Mouse (Mus musculus): ENCODE measurements around the gene Ipo4. TPM values are rescaled to one million over a fixed set of nuclear protein-coding genes. Genes with fewer than 3 reads are reported as not detected.

Ipo4 gene
- 69.0 TPM for polyA plus RNA-seq (2017; shearing (Covaris generic))

GRCm38 (mm10) chr14:55635523-55636007, at the start of gene Ipo4:
Ipo4 (minus strand) TSS chr14:55635957.

GRCm38 (mm10) chr14:55681160-55682117, 45.7 kb upstream of the Ipo4 start, which contains the start of gene Tinf2:
Tinf2 (minus strand) TSS chr14:55681820.

GRCm38 (mm10) chr14:55671833-55672740, 36.3 kb upstream of the Ipo4 start, which contains the start of the genes Gmpr2 and Nedd8:
Gmpr2 (plus strand) TSS chr14:55671941.
Nedd8 (minus strand) TSS chr14:55672124.

GRCm38 (mm10) chr14:55659960-55660573, 24.3 kb upstream of the Ipo4 start, which contains the start of gene Mdp1:
Mdp1 (minus strand) TSS chr14:55660508.

DNA sequence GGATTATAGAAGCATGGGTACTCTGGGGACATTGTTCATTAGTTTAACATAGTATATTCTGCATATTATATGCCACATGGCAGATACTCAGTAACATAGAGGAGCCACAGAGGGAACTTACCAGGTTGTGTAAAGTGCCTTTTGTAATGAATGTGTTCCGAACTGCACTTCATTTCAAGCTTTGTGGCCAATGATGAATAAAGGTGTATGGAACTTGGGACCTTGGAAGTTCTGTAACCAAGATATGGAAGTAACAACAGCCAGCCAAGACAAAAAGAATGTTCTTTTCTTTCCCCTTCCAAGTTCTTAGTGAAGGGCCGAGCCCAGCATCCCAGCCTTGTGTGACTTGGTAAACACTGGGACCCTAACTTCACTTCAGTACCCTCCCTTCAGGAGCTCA, 14.1 kb upstream of the Ipo4 start, which contains the start of gene Tssk4:
Gene Tssk4, plus strand, starts transcription at position 301 of the 400 bp plus-strand sequence.

GRCm38 (mm10) chr14:55643060-55643907, 7.5 kb upstream of the Ipo4 start, which contains the start of gene Tm9sf1:
Tm9sf1 (minus strand) TSS chr14:55643806.

GRCm38 (mm10) chr14:55637795-55638194, 2.0 kb upstream of the Ipo4 start, which contains the start of gene Gm49378:
Gm49378 (minus strand) TSS chr14:55637895.

GRCm38 (mm10) chr14:55617822-55618221, 17.9 kb downstream of the Ipo4 start, which contains the start of gene Rec8:
Rec8 (plus strand) TSS chr14:55618037.

GRCm38 (mm10) chr14:55603271-55603632, 32.5 kb downstream of the Ipo4 start, which contains the start of gene Irf9:
Irf9 (plus strand) TSS chr14:55603571.

GRCm38 (mm10) chr14:55591331-55591891, 44.3 kb downstream of the Ipo4 start, which contains the start of gene Rnf31:
Rnf31 (plus strand) TSS chr14:55591708.

DNA sequence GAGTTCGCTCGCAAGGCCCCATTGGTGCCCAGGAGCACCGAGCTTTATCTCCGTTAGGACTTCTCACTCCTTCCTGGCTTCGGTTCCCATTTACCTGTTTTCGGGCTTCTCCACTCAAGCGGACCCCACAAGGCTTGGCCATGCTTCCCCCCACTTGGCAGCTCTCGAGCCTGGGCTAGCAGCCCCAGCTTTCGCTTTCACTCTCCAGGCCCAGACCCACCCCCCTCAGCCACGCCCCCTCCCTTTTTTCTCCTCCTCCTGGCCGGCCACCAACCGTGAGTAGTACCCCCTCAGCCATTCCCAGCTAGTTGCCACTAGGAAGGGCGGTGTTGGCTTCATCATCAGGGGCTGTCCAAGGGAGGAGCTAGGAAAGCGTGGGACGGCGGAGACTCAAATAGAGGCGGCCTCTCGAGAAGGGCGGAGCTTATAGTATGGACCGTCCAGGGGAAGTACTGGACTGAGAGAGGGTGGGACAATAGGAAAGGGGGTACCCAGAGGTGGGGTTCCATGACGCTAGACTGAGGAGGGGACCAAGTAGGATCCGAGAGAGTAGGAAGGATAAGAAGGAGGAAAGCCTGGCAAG, 44.9 kb downstream of the Ipo4 start, which contains the start of gene Psme2:
Gene Psme2, minus strand, starts transcription at position 366 of the 583 bp plus-strand sequence.

DNA sequence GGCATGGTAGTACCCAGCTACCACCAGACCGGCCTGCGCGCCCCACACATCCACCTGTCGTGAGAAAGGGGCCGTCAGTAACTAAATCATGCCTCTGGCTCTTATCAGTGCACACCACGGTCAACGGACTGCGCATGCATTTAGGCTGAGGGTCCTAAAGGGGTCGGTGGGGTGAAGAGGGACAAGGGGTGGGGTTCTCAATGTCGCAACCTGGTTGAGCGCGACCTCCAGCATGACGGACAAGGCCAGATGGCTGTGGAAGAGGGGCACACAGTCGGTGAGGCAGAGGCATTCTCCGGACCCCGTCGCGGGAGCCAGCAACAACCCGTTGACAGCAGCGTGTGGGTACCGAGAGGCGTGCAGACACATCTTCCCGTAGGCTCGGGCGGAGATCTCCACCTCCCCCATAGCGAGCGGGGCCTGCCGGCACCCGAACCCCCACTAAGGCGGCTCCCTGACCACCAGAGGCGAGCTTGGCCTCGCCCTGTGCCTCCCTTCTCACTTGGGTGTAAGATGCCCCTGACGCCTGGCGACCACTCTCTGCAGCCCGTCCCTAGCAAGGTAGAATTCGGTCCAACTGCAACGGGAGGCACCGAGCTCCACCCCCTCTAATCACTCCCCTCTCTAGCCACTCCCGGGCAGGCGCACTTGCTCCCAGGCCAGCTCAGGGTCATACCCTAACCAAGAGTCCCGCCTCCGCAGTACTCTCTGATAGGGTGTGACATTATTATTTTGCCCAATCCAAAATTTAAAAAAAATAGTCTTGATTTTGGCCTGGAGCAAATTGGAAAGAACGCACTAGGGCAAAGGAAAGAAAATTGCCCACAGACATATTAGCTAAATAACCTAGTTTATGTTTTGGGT, 50.8 kb downstream of the Ipo4 start, which contains the start of gene Emc9:
Gene Emc9, minus strand, starts transcription at position 601 of the 864 bp plus-strand sequence.

DNA sequence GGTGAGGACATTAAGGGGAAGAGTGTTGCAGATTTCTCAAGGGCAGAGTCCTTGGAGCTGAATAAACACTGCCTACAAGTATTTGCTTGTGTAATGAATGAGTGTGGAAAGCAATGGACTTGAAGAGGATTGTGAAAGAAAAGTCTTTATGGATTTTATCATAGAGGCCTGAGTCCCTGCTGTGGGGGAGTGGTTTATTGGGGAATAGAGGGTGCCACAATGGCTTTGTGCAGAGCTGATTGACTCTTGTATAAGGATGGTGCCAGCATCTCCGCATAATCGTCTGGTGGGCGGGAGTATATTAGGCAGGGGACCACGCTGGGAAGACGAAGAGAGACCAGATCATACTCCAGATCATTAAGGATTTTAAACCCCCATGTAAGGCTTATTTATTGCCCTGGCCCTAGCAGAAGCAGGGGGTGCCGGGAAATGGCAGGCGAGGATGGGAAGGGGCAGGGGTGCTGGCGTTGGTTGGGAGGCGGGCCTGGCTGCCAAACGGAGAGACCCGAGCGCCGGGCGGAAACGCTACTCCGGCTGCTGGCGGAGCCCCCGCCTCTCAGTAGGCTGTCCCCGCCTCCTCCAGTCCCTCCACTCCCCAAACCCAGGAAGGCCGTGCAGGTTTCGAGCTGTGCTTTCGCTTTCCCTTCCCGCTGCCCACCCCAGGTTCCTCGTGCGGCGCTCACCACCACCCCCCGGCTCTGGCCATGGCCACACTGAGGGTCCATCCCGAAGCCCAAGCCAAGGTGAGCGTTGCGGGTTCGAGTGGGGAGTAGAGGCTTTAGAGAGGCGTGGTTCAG, 57.7 kb downstream of the Ipo4 start, which contains the start of gene Psme1:
Gene Psme1, plus strand, starts transcription at position 253 of the 797 bp plus-strand sequence.

Other genes starting within 250 kb of the Ipo4 start
- 43.1 TPM for gene Dhrs4, start 157.2 kb downstream of the Ipo4 start, polyA plus RNA-seq (2017; shearing (Covaris generic))
- 0.17 TPM for gene Carmil3, start 145.3 kb downstream of the Ipo4 start, polyA plus RNA-seq (2017; shearing (Covaris generic))
- not detected for gene Cpne6, start 125.5 kb downstream of the Ipo4 start, polyA plus RNA-seq (2017; shearing (Covaris generic))
- gene Nrl, start 111.0 kb downstream of the Ipo4 start, polyA plus RNA-seq (2017; shearing (Covaris generic)): 0.07 TPM
- gene Pck2, start 95.7 kb downstream of the Ipo4 start, polyA plus RNA-seq (2017; shearing (Covaris generic)): 63.7 TPM
- gene Dcaf11, start 76.0 kb downstream of the Ipo4 start, polyA plus RNA-seq (2017; shearing (Covaris generic)): 170 TPM
- gene A730061H03Rik, start 75.6 kb downstream of the Ipo4 start, polyA plus RNA-seq (2017; shearing (Covaris generic)): 4.4 TPM
- not detected for gene Fitm1, start 60.3 kb downstream of the Ipo4 start, polyA plus RNA-seq (2017; shearing (Covaris generic))
- 1,083 TPM for gene Psme1, start 57.8 kb downstream of the Ipo4 start, polyA plus RNA-seq (2017; shearing (Covaris generic))
- gene Emc9, start 50.7 kb downstream of the Ipo4 start, polyA plus RNA-seq (2017; shearing (Covaris generic)): 38.3 TPM
- 924 TPM for gene Psme2, start 44.8 kb downstream of the Ipo4 start, polyA plus RNA-seq (2017; shearing (Covaris generic))
- 82.6 TPM for gene Rnf31, start 44.2 kb downstream of the Ipo4 start, polyA plus RNA-seq (2017; shearing (Covaris generic))
- gene Irf9, start 32.4 kb downstream of the Ipo4 start, polyA plus RNA-seq (2017; shearing (Covaris generic)): 199 TPM
- gene Rec8, start 17.9 kb downstream of the Ipo4 start, polyA plus RNA-seq (2017; shearing (Covaris generic)): 10.8 TPM
- gene Gm49378, start 1.9 kb upstream of the Ipo4 start, polyA plus RNA-seq (2017; shearing (Covaris generic)): 0.34 TPM
- 110 TPM for gene Tm9sf1, start 7.8 kb upstream of the Ipo4 start, polyA plus RNA-seq (2017; shearing (Covaris generic))
- gene Tssk4, start 14.2 kb upstream of the Ipo4 start, polyA plus RNA-seq (2017; shearing (Covaris generic)): 2.0 TPM
- gene Mdp1, start 24.6 kb upstream of the Ipo4 start, polyA plus RNA-seq (2017; shearing (Covaris generic)): 117 TPM
- gene Gmpr2, start 36.0 kb upstream of the Ipo4 start, polyA plus RNA-seq (2017; shearing (Covaris generic)): 60.7 TPM
- gene Nedd8, start 36.2 kb upstream of the Ipo4 start, polyA plus RNA-seq (2017; shearing (Covaris generic)): 431 TPM
- 67.8 TPM for gene Tinf2, start 45.9 kb upstream of the Ipo4 start, polyA plus RNA-seq (2017; shearing (Covaris generic))
- 0.48 TPM for gene Tgm1, start 78.0 kb upstream of the Ipo4 start, polyA plus RNA-seq (2017; shearing (Covaris generic))
- 76.4 TPM for gene Rabggta, start 86.3 kb upstream of the Ipo4 start, polyA plus RNA-seq (2017; shearing (Covaris generic))
- gene Dhrs1, start 109.7 kb upstream of the Ipo4 start, polyA plus RNA-seq (2017; shearing (Covaris generic)): 55.5 TPM
- gene Nop9, start 109.7 kb upstream of the Ipo4 start, polyA plus RNA-seq (2017; shearing (Covaris generic)): 18.5 TPM
- gene Cideb, start 122.5 kb upstream of the Ipo4 start, polyA plus RNA-seq (2017; shearing (Covaris generic)): not detected
- not detected for gene Ltb4r2, start 125.5 kb upstream of the Ipo4 start, polyA plus RNA-seq (2017; shearing (Covaris generic))
- 2.1 TPM for gene Ltb4r1, start 130.0 kb upstream of the Ipo4 start, polyA plus RNA-seq (2017; shearing (Covaris generic))
- 0.56 TPM for gene Adcy4, start 148.1 kb upstream of the Ipo4 start, polyA plus RNA-seq (2017; shearing (Covaris generic))
- 85.5 TPM for gene Ripk3, start 152.9 kb upstream of the Ipo4 start, polyA plus RNA-seq (2017; shearing (Covaris generic))
- not detected for gene Nfatc4, start 187.2 kb upstream of the Ipo4 start, polyA plus RNA-seq (2017; shearing (Covaris generic))
- 1.4 TPM for gene Nynrin, start 218.1 kb upstream of the Ipo4 start, polyA plus RNA-seq (2017; shearing (Covaris generic))
- 0.13 TPM for gene Cbln3, start 248.4 kb upstream of the Ipo4 start, polyA plus RNA-seq (2017; shearing (Covaris generic))
- 131 TPM for gene Khnyn, start 249.0 kb upstream of the Ipo4 start, polyA plus RNA-seq (2017; shearing (Covaris generic))